In the genomic region with DNA sequence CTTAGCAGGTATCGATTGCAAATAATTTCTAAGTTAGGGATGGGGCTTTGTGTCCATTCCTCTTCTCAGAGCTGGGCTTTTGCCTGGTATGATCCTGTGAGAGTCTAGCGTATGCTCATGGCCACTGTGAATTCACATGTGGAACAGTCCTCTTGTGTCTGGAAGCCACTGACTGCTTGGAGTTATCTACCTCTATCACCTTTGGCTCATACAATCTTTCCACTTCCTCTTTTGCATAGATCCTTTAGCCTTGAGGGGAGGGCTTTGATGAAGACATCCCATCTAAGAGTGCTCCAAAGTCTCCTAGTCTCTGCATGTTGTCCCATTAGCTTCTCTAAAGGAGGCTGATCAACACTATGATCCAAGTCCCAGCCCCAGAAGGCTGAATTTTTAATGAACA, we compare ENCODE assay signal across 22 mouse cellular contexts.
"Had no signal": no experiment of that assay in that cellular context is flagged by ENCODE, and none has a peak within 500 bp of the region (broad histone marks: within the 10 kb centered on the region; RNA-seq: fewer than 3 reads in every experiment).

No protein-coding gene starts in this region.

- DNase-seq: gastrocnemius, postnatal 14 days; gastrocnemius, postnatal 36 days; heart, adult 18-20 months; heart, postnatal 14 days; heart, postnatal 36 days; kidney, adult 11 months; kidney, adult 2 months; kidney, adult 9 months; kidney, postnatal 14 days; kidney, postnatal 36 days; liver; liver, embryonic 13.5 days had no signal

- H3K4me1 ChIP-seq: hindbrain, embryonic 15.5 days; limb, embryonic 12.5 days had no signal

- H3K9me3 ChIP-seq: heart, embryonic 13.5 days; heart, embryonic 15.5 days; hindbrain, embryonic 13.5 days; hindbrain, embryonic 15.5 days; kidney, embryonic 15.5 days; limb, embryonic 10.5 days; limb, embryonic 12.5 days; liver, embryonic 13.5 days had no signal

- H3K27me3 ChIP-seq: heart, embryonic 13.5 days; heart, embryonic 15.5 days; hindbrain, embryonic 13.5 days; hindbrain, embryonic 15.5 days; kidney, embryonic 15.5 days; limb, embryonic 12.5 days; liver, embryonic 13.5 days had no signal

- H3K4me3 ChIP-seq: heart, embryonic 13.5 days; heart, embryonic 15.5 days; hindbrain, embryonic 13.5 days; hindbrain, embryonic 15.5 days; kidney, embryonic 15.5 days; left cerebral cortex, adult 2 months; limb, embryonic 10.5 days; limb, embryonic 12.5 days; liver, embryonic 13.5 days had no signal

- H3K36me3 ChIP-seq: heart, embryonic 13.5 days; heart, embryonic 15.5 days; hindbrain, embryonic 13.5 days; hindbrain, embryonic 15.5 days; kidney, embryonic 15.5 days; limb, embryonic 10.5 days; limb, embryonic 12.5 days; liver, embryonic 13.5 days had no signal

- ATAC-seq: hindbrain, postnatal 0 days; intestine, embryonic 16.5 days had no signal
